Mouse (Mus musculus) adrenal gland, postnatal 25 days (tissue): ENCODE measurements at regions not wholly inside any gene's neighbourhood (a gene's known extent, or its start where the extent isn't known, plus 50 kb on each side); places are given as distances from the start of the nearest gene placed in this dataset.

Experiments used
- DNase-seq: peaks from one replicate; pipeline ENCODE4 v3.0.0; 2021; ENCODE audit warnings: mixed read lengths

DNA sequence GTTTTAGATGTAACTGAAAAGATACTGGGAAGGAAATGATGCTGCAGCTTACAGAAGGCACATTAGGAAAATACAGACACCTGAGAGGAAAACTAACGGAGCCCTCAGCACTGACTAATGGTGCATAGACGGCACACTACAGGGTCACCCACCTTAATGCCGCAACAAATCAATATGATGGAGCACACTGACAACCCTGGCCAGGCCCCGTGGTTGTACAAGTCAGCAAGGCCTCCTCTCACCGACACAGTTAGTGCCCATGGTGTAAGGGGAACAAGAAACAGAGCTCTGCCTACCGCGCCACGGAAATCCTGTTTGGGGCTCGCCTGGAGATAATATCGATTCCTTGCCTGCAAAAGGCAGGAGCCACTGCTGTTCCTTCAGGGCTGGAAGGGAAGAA is 273.9 kb downstream of the Prim2 start:
- no peak for DNase-seq

DNA sequence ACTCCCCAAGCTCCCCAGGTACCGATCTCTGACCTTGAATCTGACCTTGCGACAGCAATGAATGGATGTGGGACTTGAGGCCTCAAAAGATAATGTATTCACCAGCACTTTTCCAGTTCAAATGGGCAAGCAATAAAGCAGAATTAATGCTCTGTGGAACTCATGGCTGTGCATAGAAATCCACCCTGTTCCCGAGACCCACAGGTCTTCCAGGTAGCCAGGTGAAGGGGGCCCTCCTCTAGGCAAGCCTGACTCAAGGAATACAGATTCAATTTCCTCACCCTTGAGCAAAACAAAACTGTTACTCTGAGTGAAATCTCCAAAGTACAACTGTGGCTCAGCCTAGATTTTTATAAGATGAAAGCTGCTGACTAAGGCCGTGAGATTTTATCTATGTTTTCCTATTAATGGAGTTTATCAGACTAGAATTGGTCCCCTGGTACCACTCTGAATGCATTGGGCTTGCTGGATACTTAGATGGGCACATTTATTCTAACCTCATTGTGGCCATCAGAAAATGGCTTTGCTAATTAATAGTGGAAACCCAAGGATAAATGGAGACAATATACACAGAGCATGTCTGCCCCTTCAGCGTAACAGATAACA is 274.5 kb downstream of the Prim2 start:
- DNase-seq, result no peak

GRCm38 (mm10) chr1:33370796-33371195 is 298.8 kb downstream of the Prim2 start:
- DNase-seq, result no peak

GRCm38 (mm10) chr1:33362688-33363426 is 306.7 kb downstream of the Prim2 start:
- no peak for DNase-seq

DNA sequence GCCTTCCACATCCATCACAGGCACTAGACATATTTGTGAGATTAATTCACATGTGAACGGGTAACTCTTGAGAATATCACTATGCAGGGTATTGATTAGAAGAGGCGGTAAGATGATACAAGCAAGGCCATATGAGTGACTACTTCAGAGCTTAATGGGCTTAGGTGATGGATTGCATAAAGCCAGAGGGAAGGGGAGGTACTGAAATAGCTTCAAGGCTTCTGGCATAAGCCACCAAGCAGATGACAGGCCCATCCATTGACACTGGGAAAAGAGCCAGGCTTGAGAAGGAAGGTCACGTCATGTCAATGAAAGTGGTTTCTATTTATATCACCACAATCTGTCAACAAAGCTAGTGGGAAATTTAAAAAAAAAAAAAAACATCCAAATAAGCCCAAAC is 335.5 kb downstream of the Prim2 start:
- DNase-seq, result peak; percentile 2
